Mouse (Mus musculus) G1E-ER4 (cell line): ENCODE results near the gene Hepacam. TPM values are rescaled to one million over a fixed set of nuclear protein-coding genes. Genes with fewer than 3 reads are reported as not detected.

Source experiments
- GATA1 ChIP-seq: IDR thresholded peaks from one replicate; pipeline ENCODE4 v1.8.0; 2012; ENCODE audit warnings: low read length, inconsistent platforms
- polyA plus RNA-seq: library from polyadenylated mRNA; stranded (reverse); fragments of >175 nt; gene quantifications from 2 replicates; pipeline ENCODE4 v1.2.3, GENCODE M21; 2012

Hepacam gene
- polyA plus RNA-seq, 1 experiment = not detected

DNA sequence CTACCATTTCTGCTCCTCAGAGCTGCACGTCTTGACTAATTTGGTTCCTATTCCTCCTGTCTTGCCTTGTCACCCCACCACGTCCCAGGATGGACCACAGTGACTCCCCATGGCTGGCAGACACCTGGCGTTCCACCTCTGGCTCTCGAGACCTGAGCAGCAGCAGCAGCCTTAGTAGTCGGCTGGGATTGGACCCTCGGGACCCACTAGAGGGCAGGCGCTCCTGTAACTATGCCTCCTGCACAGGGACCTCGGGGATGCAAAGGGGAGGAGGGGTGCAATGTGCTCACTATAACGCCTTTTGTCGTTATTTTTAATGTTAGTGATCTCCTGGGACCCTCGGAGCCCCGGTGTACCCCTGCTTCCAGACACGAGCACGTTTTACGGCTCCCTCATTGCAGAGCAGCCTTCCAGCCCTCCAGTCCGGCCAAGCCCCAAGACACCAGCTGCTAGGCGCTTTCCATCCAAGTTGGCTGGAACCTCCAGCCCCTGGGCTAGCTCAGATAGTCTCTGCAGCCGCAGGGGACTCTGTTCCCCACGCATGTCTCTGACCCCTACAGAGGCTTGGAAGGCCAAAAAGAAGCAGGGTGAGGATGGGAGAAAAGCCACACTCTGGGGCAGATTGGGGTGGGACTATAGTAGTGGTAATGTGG lies 40.8 kb downstream of the Hepacam start:
- no peak for TF ChIP-seq GATA1

GRCm38 (mm10) chr9:37409698-37410445 lies 42.7 kb downstream of the Hepacam start:
- no peak for TF ChIP-seq GATA1

DNA sequence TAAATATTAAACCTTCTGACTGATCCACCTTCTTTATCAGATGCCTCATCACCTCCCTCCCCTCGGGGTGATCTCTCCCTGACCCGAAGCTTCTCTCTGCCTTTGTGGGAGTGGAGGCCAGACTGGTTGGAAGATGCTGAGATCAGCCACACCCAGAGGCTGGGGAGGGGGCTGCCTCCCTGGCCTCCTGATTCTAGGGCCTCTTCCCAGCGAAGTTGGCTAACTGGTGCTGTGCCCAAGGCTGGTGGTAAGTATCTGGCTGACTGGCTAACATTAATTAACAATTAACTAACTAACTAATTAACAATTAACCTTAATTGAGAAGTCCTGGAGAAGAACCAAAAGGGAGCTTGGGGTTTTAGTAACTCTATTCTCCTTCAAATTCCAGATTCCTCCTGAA lies 45.8 kb downstream of the Hepacam start:
- no peak for TF ChIP-seq GATA1

GRCm38 (mm10) chr9:37414666-37415065 lies 47.5 kb downstream of the Hepacam start:
- no peak for TF ChIP-seq GATA1

- no peak for TF ChIP-seq GATA1
Observed at GRCm38 (mm10) chr9:37418791-37419190, 51.6 kb downstream of the Hepacam start.

DNA sequence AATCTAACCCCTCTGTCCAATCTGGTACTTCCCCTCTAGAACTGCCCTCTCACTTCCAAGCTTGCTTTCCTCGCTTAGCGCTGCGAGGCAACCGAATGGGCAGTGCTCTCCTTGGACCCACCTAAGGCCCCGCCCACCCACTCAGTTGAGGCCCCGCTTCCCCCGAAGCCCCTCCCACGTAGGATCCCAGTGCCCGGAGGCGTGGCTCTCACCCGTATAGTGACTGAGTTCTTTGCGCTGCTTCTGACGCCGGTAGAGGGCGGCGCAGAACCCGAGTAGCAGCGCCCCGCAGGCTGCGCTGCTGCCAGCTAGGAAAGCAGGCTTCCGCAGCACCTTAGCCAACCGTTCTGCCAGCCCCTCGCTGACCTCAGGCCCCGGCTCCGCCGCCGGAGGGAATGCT lies 53.5 kb downstream of the Hepacam start:
- TF ChIP-seq GATA1 = no peak

DNA sequence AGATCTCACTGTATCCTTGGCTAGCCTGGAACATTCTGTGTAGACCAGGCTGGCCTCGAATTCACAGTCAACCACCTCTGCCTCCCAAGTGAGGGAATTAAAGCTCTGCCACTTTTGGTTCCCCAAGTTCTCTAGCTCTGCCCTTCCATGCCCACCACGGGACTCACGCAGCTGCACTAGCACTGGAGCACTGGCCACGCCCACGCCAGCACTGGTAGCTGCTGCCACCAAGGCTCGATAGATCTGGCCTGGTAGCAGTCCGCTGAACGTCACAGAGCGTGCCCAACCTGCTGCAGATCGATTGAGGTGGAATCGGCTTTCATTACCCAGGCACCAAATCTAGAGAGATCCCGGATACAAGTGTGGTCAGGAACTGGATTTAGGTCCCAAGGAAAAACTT lies 54.1 kb downstream of the Hepacam start:
- TF ChIP-seq GATA1 = no peak

DNA sequence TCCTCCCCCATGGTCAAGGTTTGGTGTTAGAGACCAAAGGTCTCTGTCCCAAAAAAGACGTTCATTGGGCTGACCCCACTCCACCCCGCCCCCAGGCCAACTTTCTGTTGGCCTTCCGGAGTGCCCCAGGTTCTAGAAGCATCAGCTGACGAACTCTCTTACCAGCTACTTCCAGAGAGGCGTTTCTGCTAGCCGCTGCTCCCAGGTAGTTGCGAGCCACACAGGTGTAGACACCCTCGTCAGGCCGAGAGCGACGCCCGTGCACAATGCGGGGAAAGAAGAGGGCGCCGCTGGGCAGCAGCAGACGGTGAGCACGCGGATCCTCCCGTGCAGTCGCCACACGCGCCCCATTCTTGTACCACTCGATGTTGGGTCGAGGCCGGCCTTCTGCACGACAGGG lies 62.2 kb downstream of the Hepacam start:
- no peak for TF ChIP-seq GATA1

DNA sequence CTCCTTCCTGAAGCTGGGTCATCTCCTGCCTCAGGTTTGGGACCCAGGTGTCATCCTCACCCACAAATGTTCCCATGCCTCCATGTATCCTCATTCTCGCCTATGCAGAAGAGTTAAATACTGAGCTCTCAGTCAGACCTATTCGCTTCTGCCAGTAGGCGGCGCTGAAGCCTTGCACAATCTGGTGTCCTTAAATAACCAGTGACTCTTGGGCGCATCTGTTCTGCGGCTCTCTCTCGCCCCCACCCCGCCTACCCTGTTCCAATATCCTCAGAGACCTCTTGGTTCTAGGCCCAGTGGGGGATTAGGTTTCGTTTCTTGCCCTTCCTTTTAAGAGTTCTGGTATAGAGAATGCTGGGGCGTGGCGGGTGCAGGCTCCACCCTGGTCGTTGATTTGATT lies 63.4 kb downstream of the Hepacam start:
- no peak for TF ChIP-seq GATA1

DNA sequence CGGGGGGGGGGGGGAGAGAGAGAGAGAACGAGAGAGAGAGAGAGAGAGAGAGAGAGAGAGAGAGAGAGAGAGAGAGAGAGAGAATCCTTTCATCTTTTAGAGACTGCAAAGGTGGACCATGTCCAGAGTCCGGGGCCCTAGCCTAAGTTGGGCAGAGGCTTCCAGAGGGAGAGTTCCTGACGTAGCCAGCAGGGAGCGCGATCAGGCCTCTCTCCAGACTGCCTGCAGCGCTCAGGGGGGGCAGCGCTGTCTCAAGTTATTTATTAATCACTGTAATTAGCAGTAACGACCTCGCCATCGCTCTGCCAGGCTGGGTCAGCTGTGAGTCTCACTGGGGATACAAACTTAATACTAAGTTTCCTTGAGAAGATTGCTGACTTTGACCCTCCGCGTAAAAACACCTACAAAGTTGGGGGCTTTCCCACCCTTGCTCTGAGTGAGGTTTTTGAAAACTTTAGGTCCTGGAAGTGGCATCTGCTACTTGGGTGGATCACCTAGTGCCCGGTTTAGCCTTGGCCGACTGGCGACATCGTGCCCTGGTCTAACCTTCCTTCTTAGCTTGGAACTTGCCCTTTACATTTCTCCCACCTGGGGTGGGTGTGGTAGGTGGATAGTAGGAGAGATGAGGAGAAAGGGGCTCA lies 65.0 kb downstream of the Hepacam start:
- TF ChIP-seq GATA1 = no peak

- TF ChIP-seq GATA1 = no peak
Observed at GRCm38 (mm10) chr9:37432720-37433421, 65.7 kb downstream of the Hepacam start, which contains the start of gene Robo3. Gene Robo3 (minus strand): TSS chr9:37433246.

- no peak for TF ChIP-seq GATA1
Observed at GRCm38 (mm10) chr9:37433823-37434560, 66.8 kb downstream of the Hepacam start.

GRCm38 (mm10) chr9:37434932-37435331 lies 67.8 kb downstream of the Hepacam start:
- TF ChIP-seq GATA1 = no peak

DNA sequence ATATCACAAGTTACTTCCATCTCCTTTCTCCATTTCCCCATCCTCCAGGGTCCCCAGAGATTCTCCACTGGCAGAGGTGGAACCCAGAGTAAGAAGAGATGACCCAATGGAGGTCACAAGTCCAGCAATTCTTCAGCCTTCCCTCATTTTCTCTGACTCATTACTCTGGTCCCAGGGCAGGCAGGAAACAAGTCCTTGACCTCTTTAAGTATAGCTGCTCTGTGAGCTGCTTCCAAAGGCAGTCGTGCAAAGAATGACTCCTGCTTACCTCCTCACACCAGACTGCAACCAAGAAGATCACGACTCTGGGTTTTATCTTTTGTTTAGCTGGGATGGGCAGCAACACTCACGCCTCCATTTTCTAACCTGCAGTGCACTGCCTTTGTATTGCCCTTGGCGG lies 68.5 kb downstream of the Hepacam start:
- TF ChIP-seq GATA1 = no peak

Other genes with a start within 250 kb of the Hepacam start
- not detected in 2 replicates for gene Pknox2, start 219.9 kb upstream of the Hepacam start, polyA plus RNA-seq
- gene Tmem218, start 159.1 kb upstream of the Hepacam start, polyA plus RNA-seq = 0.31 and 0.51 TPM in 2 replicates
- gene Slc37a2, start 111.6 kb upstream of the Hepacam start, polyA plus RNA-seq = 0.02 TPM in 1 of 2 replicates, not detected in the other
- 7.9 and 9.1 TPM in 2 replicates for gene Ccdc15, start 18.9 kb upstream of the Hepacam start, polyA plus RNA-seq
- gene Robo4, start 34.5 kb downstream of the Hepacam start, polyA plus RNA-seq = not detected in 2 replicates
- gene Robo3, start 65.9 kb downstream of the Hepacam start, polyA plus RNA-seq = 0.13 and 0.19 TPM in 2 replicates
- gene Msantd2, start 122.0 kb downstream of the Hepacam start, polyA plus RNA-seq = 18.0 and 23.7 TPM in 2 replicates
- gene Esam, start 160.7 kb downstream of the Hepacam start, polyA plus RNA-seq = 0.04 TPM in 1 of 2 replicates, not detected in the other
- gene Vsig2, start 171.9 kb downstream of the Hepacam start, polyA plus RNA-seq = not detected in 2 replicates
- 1,668 and 1,941 TPM in 2 replicates for gene Nrgn, start 185.6 kb downstream of the Hepacam start, polyA plus RNA-seq
- gene Siae, start 188.3 kb downstream of the Hepacam start, polyA plus RNA-seq = 0.86 and 0.97 TPM in 2 replicates
- gene Spa17, start 246.4 kb downstream of the Hepacam start, polyA plus RNA-seq = 1.4 and 2.0 TPM in 2 replicates